Mouse (Mus musculus): Measurements from ENCODE around the gene A930033H14Rik.

Gene A930033H14Rik

DNA sequence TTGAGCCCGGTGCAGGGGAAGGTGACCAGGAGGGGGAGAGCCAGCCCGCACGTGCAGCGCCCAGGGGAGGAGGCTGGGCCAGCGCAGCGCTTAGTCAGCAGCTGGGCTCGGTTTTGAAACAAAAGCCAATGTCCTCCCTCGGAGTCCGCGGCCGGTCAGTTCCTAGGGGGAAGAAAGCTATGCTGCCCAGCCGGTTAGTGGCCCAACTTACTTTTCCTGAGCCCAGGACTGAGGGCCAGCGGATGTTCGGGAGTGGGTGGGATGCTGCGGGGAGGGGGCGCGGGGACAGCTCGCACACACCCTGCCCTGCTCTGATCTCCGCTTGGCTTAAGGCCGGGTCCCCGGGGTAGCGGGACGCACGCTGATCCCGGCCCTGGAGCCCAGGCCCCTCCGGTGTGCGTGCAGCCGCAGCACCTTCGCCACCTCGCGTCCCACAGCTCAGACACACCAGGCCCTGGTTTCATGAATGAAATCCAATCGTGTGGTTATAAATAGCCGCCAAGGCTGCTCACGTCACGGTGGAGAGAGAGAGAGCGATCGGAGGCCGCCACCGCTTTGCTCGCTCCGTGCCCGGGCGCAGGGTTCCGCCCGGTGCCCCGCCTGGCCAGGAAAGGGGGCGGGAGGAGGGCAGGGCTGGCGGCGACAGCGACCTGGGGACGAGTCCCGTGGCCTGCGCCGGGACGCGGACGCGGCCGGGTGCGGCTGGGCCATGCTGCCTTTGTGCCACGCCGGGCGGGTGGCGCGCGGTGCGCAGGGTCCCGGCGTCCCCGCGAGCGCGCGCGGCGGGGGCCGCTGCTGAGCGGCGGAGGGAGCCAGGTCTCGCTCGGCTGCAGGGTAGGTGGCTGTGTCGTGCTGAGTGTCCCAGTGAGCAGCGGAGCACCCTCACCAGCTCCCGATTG lies at the start of gene A930033H14Rik:
Gene A930033H14Rik (minus strand): TSS at position 557 of the 899 bp plus-strand sequence.
- peak; percentile 83 for DNase-seq (ENCODE audit: low spot score)

- no peak for DNase-seq (ENCODE audit: low spot score)
These were observed 47.0 kb upstream of the A930033H14Rik start for GRCm38 (mm10) chr10:69259929-69260328.

DNA sequence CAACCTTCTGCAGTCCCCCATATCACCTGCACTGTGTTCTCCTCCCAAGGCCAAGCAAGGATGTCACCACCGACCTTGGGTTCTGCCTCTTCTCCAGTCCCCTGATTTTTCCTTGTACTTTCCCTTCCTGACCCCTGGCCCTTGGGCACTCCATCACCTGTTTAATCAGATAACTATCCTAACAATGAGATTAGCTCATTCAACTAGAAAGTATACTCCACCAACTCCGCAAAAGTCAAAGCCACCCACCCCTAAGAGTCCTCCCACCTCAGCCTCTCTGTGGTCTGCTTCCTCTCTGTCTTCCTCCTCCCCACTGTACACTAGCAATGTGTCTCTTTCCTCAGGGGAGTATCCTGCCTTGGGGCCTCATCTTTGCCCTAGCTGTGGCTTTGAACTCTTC lies 46.3 kb upstream of the A930033H14Rik start:
- no peak for DNase-seq (ENCODE audit: low spot score)

GRCm38 (mm10) chr10:69258588-69258987 lies 45.7 kb upstream of the A930033H14Rik start:
- no peak for DNase-seq (ENCODE audit: low spot score)

DNA sequence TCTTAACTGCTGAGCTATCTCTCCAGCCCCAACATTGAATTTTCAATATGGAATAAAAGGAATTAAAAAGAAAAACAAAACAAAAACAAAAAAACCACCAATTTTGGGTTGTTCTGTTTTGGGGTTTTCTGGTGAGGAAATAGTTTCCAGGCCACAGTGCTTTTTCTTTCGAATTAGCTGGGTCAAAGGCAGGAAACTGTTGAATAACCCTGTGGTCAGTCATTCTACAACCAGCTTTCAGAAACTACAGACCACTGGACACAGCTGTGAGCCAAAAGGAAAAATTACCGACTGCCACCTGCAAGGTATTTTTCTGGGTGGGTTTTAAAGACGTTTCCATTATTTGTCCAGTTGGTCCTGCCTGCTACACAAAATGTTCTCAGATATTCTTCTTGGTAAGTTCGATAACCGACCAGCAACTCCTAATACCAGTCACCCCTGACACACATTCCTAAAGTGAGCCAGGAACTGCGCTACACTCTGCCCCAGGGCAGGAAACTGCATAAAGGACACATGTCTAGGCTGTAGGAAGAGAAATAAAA lies 44.8 kb upstream of the A930033H14Rik start:
- no peak for DNase-seq (ENCODE audit: low spot score)

DNA sequence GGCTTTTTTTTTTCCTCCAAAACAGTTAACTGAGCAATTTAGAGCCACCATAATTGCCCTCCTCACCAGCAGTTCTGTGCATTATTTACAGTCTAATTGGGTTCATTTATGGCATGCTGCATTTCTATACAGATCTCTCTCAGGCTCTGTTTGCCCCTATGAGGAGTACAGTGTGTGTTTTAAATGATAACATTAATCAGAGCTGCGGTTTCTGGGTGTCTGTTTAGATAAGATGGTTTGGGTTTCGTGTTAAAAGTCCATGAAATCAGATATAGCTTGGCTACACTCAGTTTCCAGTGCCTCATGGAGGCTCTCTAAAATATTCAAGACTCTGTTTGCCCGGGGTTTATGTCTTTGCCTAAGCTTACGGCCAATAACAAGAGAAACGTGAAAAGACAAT lies 42.7 kb upstream of the A930033H14Rik start:
- no peak for DNase-seq (ENCODE audit: low spot score)

GRCm38 (mm10) chr10:69254390-69254847 lies 41.5 kb upstream of the A930033H14Rik start:
- peak; percentile 78 for DNase-seq (ENCODE audit: low spot score)

DNA sequence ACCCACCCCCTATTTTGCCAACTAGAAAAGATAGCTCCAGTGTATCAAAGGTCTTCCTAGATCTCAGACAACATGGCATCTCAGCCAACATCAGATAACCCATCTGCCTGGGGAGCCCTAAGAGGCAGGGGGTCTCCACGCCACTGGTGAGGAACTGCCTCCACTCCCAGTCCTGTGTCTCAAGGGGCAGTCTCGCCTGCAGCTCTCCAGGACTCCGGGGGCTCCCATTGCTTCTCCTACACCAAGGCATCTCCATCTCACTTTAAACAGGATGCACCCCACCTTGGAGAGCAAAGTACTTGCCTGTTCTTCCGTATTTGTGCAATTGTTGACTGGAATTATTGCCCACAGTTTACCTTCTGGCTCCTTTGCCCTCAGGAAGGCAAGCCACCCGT lies 40.8 kb upstream of the A930033H14Rik start:
- no peak for DNase-seq (ENCODE audit: low spot score)

- peak; percentile 59 for DNase-seq (ENCODE audit: low spot score)
These were observed 40.3 kb upstream of the A930033H14Rik start for GRCm38 (mm10) chr10:69253075-69253685.

- DNase-seq (ENCODE audit: low spot score) = no peak
These were observed 39.5 kb upstream of the A930033H14Rik start for GRCm38 (mm10) chr10:69252112-69253074.

DNA sequence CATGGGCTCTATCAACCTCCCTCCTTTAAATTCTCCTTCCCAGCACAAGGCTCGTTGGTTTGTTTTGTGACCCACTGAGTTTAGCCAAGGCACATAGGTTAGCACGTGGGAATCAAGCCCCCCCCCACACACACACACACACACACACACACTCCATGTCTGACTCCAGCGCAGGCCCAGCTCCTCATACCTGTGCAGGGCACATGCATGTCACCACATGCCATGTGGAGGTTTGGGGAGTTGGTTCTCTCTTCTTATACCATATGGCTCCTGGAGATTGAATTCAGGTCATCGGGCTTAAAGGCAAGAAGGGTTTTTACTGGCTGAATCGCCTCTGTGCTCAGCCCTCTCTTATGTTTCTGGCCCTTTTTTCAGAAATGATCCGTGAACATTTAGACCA lies 38.4 kb upstream of the A930033H14Rik start:
- DNase-seq (ENCODE audit: low spot score) = no peak

- DNase-seq (ENCODE audit: low spot score) = no peak
These were observed 35.6 kb upstream of the A930033H14Rik start for GRCm38 (mm10) chr10:69248261-69249160.

DNA sequence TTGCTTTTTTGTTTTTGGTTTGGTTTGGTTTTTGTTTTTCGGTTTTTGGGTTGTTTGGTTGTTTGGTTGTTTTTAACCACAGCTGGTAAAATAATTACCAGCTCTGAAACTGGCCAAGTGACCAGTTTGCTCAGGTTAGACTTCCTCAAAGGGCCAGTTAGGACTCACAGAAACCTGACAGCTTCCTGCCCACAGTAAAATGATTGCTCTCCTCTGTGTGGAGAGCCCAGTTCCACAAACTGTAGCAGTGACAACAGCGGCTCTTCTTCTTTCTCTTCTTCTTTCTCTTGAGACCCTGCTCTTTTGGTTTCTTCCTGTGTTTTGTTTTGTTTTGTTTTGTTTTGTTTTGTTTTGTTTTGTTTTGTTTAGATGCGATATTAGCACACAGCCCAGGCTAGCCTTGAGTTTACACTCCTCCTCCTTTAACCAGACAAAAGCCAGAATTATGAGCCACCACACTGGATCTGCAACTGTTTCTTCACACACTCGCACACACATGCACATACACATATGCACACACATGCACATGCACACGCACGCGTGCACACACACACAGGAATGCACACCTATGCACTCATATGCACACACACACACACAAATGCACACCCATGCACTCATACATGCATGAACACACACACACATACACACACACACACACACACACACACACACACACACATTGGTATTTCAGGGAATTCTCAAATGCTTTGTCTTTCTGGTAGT lies 34.6 kb upstream of the A930033H14Rik start:
- DNase-seq (ENCODE audit: low spot score) = no peak

DNA sequence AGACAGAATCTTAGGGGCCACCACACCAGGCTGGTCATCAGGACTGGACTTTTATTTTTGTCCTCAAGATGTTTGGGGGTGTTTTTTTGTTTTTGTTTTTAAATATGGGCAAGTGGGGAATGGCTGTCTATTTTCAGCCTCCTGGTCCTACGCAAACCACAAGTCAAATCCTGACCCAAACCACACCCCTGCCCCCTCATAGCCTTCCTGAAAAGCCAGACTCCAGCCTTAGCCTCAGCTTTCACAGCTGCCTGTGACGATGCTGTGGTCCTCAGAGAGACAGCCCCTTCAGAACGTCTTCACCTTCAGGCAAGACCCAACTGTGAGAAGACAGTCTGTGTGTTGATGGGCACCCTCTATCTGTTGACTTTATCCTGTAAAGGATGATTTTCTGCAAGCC lies 33.9 kb upstream of the A930033H14Rik start:
- DNase-seq (ENCODE audit: low spot score) = no peak

- DNase-seq (ENCODE audit: low spot score) = no peak
These were observed 33.2 kb upstream of the A930033H14Rik start for GRCm38 (mm10) chr10:69245906-69246668.

GRCm38 (mm10) chr10:69245151-69245550 lies 32.3 kb upstream of the A930033H14Rik start:
- DNase-seq (ENCODE audit: low spot score) = no peak

GRCm38 (mm10) chr10:69240530-69240929 lies 27.6 kb upstream of the A930033H14Rik start:
- no peak for DNase-seq (ENCODE audit: low spot score)

DNA sequence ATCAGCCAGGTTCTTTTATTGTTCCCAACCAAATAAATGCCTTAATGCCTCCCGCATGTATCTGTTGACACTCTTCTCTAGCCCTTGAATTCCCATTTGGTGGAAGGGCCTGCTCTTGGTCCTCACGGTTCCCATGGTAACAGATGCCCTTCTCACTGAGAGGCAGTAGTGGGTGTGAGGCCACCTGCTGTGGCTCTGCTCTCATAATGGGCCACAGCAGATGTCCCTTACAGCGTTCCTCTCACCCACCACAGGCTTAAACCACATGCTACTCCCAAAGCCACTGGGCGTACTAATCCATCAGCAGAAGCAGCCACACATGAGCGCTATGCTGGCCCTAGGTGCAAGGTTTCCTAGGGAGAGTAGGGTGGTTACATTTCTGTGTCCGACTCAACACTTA lies 25.4 kb upstream of the A930033H14Rik start:
- peak; percentile 44 for DNase-seq (ENCODE audit: low spot score)

DNA sequence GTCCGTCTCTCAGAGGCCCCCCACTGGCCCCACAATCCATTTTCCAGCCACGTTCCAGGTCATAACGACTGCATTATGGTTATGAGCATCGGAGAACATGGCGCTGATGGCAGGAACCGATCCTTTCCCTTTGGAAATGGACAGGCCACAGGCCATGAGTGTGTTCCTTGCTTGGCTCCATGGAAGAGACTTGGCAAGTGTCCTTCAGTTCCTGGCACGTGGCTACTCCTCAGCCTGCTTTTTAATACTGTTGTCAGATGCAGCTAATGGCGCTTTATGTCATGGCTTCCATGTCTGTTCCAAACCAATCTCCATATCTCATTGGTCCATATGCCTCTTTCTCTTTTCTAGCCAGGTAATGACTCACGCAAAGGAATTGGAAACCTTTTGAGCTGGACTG lies 24.9 kb upstream of the A930033H14Rik start:
- no peak for DNase-seq (ENCODE audit: low spot score)
